Mouse (Mus musculus) erythroblast, embryonic 14.5 days (primary cell): ENCODE measurements around the gene Acot5. TPM values are rescaled to one million over a fixed set of nuclear protein-coding genes. Genes with fewer than 3 reads are reported as not detected.
"Not testable (repeated sequence)": the region's sequence is repeated elsewhere in the genome, so short reads cannot be mapped to it uniquely, and the experiment has no call there.

Experiments used
- H3K27me3 ChIP-seq: 2 replicates; pipeline ENCODE4 v1.6.1; 2012; ENCODE audit warnings: inconsistent platforms; ENCODE audit not compliant: control insufficient read depth
- H3K36me3 ChIP-seq: 2 replicates; pipeline ENCODE4 v1.6.1; 2012; ENCODE audit warnings: mild to moderate bottlenecking, inconsistent platforms; ENCODE audit not compliant: control insufficient read depth
- H3K4me1 ChIP-seq: 2 replicates; pipeline ENCODE4 v1.6.1; 2012; ENCODE audit warnings: inconsistent platforms; ENCODE audit not compliant: control insufficient read depth
- H3K4me3 ChIP-seq: replicated peaks from 2 replicates; pipeline ENCODE3; 2012; ENCODE audit warnings: moderate library complexity, mild to moderate bottlenecking, inconsistent platforms
- H3K9me3 ChIP-seq: 2 replicates; pipeline ENCODE4 v1.6.1; 2012; ENCODE audit warnings: low read length, inconsistent platforms, mixed read lengths; ENCODE audit not compliant: control insufficient read depth
- GATA1 ChIP-seq: IDR thresholded peaks from 2 replicates; pipeline ENCODE4 v1.6.1; 2012; ENCODE audit warnings: low read length, inconsistent platforms, mixed read lengths
- TAL1 ChIP-seq: IDR thresholded peaks from 3 replicates; pipeline ENCODE4 v1.6.1; 2012; ENCODE audit warnings: low read length, inconsistent platforms, mixed read lengths
- polyA plus RNA-seq: library from polyadenylated mRNA; stranded (reverse); fragments of >175 nt; gene quantifications from 2 replicates; pipeline ENCODE4 v1.2.3, GENCODE M21; 2012

The Acot5 gene
- polyA plus RNA-seq, result not detected in 2 replicates

DNA sequence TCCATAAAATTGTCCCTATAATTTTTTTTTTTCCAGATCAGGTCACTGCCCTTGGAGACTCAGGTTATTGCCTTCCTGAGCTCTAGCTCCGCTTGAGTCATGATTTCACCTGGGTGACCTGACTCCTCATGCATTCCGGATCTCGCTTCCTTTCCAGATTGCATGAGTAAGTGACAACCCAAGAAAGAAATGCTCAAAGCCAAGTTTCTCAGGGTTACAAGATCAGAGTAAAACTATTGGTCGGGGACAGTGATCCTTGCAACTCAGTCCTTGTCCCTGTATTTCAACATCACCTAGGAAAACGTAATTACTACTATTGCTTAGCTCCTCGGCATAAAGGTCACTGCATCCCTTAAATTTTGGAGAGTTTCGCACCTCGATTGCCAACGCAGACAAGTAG, at the start of gene Acot5:
TSS of gene Acot5 (plus strand) at position 340 of the 400 bp plus-strand sequence.
- H3K36me3 ChIP-seq, result no peaks in the 10 kb centered on the region
- H3K27me3 ChIP-seq, result peaks cover 44% of the 10 kb centered on the region
- no peak within 1 kb of the TSS for H3K4me3 ChIP-seq
- TF ChIP-seq GATA1 (no peak), TAL1 (no peak)
- no peaks in the 10 kb centered on the region for H3K9me3 ChIP-seq
- H3K4me1 ChIP-seq, result no peaks in the 10 kb centered on the region

DNA sequence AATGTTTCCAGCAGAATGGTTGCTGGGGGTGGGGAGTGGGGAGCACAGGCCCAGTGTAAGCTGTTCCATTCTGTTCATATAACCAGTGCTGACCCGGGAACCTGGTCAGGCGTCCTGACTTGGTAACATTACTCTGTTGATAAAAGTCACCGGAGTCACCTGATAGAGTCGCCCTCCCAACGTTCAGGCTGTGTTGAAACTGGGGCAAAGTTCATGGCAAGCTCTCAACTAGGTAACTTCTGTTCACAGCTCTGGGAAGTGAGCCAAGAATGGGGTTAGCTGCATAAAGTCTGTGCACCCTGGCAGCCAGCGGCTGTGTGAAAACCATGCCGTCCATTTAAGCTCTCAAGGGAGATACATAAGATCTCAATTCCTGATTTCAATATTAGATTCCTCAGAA, 48.6 kb upstream of the Acot5 start:
- not testable (repeated sequence) for H3K4me3 ChIP-seq, H3K36me3 ChIP-seq, H3K4me1 ChIP-seq, H3K27me3 ChIP-seq, H3K9me3 ChIP-seq

DNA sequence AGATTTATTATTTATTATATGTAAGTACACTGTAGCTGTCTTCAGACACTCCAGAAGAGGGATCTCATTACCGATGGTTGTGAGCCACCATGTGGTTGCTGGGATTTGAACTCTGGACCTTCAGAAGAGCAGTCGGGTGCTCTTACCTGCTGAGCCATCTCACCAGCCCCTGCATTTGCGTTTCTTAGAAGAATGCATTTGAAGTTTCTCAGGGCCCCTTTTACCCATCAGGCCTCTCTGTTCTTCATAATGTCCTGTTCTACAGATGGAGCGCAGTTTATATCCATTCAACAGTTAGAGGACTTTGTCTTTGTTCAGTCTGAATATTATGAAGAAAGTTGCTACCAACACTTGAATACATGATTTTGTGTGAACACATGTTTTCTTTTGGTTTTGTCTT, 46.9 kb upstream of the Acot5 start:
- not testable (repeated sequence) for H3K4me1 ChIP-seq, H3K27me3 ChIP-seq, H3K36me3 ChIP-seq, H3K4me3 ChIP-seq, H3K9me3 ChIP-seq

GRCm38 (mm10) chr12:84023052-84023745, 45.9 kb upstream of the Acot5 start:
- Histone ChIP-seq H3K36me3 (no peaks in the 10 kb centered on the region), H3K4me3 (no peak overlapping the region), H3K9me3 (no peaks in the 10 kb centered on the region), H3K27me3 (no peaks in the 10 kb centered on the region), H3K4me1 (no peaks in the 10 kb centered on the region)
- TF ChIP-seq GATA1 (no peak), TAL1 (no peak)

- no peaks in the 10 kb centered on the region for H3K36me3 ChIP-seq
- H3K9me3 ChIP-seq, result no peaks in the 10 kb centered on the region
- no peaks in the 10 kb centered on the region for H3K27me3 ChIP-seq
- H3K4me1 ChIP-seq, result no peaks in the 10 kb centered on the region
- H3K4me3 ChIP-seq, result no peak overlapping the region
- TF ChIP-seq GATA1, result no peak
- no peak for TF ChIP-seq TAL1
Observed at GRCm38 (mm10) chr12:84025888-84026287, 43.2 kb upstream of the Acot5 start.

DNA sequence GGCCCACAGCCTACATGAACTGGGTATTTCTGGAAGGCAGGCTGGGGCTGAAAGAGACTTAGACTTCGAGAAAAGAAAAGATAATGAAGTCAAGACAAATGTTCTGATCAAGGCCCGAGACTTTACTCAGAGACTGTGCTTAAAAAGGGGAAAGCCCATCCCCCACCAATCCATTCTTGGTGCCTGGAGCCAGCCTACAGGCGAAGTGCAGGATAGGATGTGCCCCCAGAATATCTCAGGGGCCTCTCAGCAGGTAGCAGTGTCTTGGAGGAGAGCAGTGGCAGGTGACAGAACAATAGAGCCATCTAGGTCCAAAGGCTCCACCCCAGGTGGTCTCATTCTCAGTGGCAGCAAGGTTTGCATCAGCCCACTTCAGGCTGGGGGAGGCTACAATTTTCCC, 40.8 kb upstream of the Acot5 start:
- not testable (repeated sequence) for H3K36me3 ChIP-seq, H3K4me3 ChIP-seq, H3K27me3 ChIP-seq, H3K9me3 ChIP-seq, H3K4me1 ChIP-seq

GRCm38 (mm10) chr12:84029043-84029442, 40.1 kb upstream of the Acot5 start:
- H3K27me3 ChIP-seq, H3K4me1 ChIP-seq, H3K9me3 ChIP-seq, H3K4me3 ChIP-seq, H3K36me3 ChIP-seq: not testable (repeated sequence)

DNA sequence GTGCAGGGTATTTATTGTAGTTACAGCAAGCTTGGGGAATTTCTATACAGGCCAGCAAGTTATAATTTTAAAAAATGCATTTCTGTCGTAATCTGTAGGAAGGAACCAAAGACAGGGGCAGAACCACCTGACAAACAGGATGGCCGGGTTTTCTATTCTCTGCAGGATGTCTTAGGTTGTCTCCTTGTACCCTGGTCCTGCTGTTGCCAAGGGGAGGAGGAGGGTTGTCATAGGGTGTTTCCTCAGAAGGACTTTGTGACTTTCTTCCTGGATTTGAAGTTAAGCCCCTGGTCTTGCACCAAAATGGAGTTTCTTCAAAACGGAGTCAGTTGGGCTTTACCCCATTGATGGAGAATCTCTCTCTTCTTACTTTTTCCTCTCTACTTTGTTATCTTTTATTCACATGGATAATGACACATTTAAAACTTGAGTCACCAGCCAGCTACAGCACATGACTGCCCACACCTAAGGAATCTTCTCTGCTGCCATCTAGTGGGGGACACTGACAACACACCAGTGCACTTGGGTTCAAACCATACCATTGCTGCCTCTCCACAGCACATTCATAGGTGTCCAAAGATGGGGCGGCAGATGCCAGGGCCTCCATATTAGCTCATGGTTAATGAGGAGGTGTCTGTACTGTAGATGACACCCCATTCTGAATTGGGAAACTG, 38.3 kb upstream of the Acot5 start:
- Histone ChIP-seq H3K9me3 (no peaks in the 10 kb centered on the region), H3K4me1 (no peaks in the 10 kb centered on the region), H3K4me3 (no peak overlapping the region), H3K36me3 (no peaks in the 10 kb centered on the region), H3K27me3 (no peaks in the 10 kb centered on the region)
- TF ChIP-seq TAL1 (no peak), GATA1 (no peak)

GRCm38 (mm10) chr12:84032854-84033253, 36.3 kb upstream of the Acot5 start:
- Histone ChIP-seq H3K27me3 (peaks cover 6% of the 10 kb centered on the region), H3K4me1 (no peaks in the 10 kb centered on the region), H3K9me3 (no peaks in the 10 kb centered on the region), H3K36me3 (no peaks in the 10 kb centered on the region), H3K4me3 (no peak overlapping the region)
- no peak for TF ChIP-seq GATA1
- TF ChIP-seq TAL1, result no peak

- H3K9me3 ChIP-seq, H3K36me3 ChIP-seq, H3K4me1 ChIP-seq, H3K4me3 ChIP-seq: not testable (repeated sequence)
- H3K27me3 ChIP-seq, result peaks cover 11% of the 10 kb centered on the region
Observed at GRCm38 (mm10) chr12:84033302-84033701, 35.8 kb upstream of the Acot5 start.
